Mouse (Mus musculus) hindbrain, embryonic 15.5 days (tissue): ENCODE results near the gene Tuba1a. TPM values are rescaled to one million over a fixed set of nuclear protein-coding genes. Genes with fewer than 3 reads are reported as not detected.

Experiments
- ATAC-seq: fragments of 200-750 bp; cut with Nextera tagmentation; 2 replicates; pipeline ENCODE4 v1.8.0; 2017; ENCODE audit warnings: low read depth, moderate number of reproducible peaks, moderate TSS enrichment; ENCODE audit not compliant: low FRiP score
- H3K27ac ChIP-seq: fragments of 300-500 bp; sonication (generic); replicated peaks from 2 replicates; pipeline ENCODE4 v1.5.1; 2015; ENCODE audit warnings: mild to moderate bottlenecking, inconsistent platforms
- H3K27me3 ChIP-seq: fragments of 300-500 bp; sonication (generic); 2 replicates; pipeline ENCODE4 v1.6.1; 2015; ENCODE audit warnings: control low read depth, inconsistent platforms
- H3K36me3 ChIP-seq: fragments of 300-500 bp; sonication (generic); 2 replicates; pipeline ENCODE4 v1.6.1; 2015; ENCODE audit warnings: control low read depth, inconsistent platforms
- H3K4me1 ChIP-seq: fragments of 300-500 bp; sonication (generic); replicated peaks from 2 replicates; pipeline ENCODE4 v1.6.1; 2015; ENCODE audit warnings: control low read depth, inconsistent platforms
- H3K4me2 ChIP-seq: fragments of 300-500 bp; sonication (generic); 2 replicates; pipeline ENCODE4 v1.6.1; 2015; ENCODE audit warnings: moderate library complexity, mild to moderate bottlenecking, inconsistent platforms
- H3K4me3 ChIP-seq: fragments of 300-500 bp; sonication (generic); 2 replicates; pipeline ENCODE4 v1.5.1; 2015; ENCODE audit warnings: mild to moderate bottlenecking, inconsistent platforms
- H3K9ac ChIP-seq: fragments of 300-500 bp; sonication (generic); 2 replicates; pipeline ENCODE4 v1.6.1; 2015; ENCODE audit warnings: inconsistent platforms
- H3K9me3 ChIP-seq: fragments of 300-500 bp; sonication (generic); 2 replicates; pipeline ENCODE4 v1.6.1; 2016; ENCODE audit warnings: control low read depth, inconsistent platforms
- WGBS: fragments of 180-500 bp; shearing (Covaris S2); methylation state at CpG from one replicate; pipeline ENCODE4 v1.1.7; 2015; 5-methylcytosine and 5-hydroxymethylcytosine counted together
- polyA plus RNA-seq: library from polyadenylated mRNA; unstranded; fragments of >200 nt; fragmentation: Nextera tagmentation; extraction: Ambion mirVana; gene quantifications from 2 replicates; pipeline ENCODE4 v1.2.1, GENCODE M21; 2015

Tuba1a gene
- polyA plus RNA-seq, 1 experiment from 2014 or later = 15,534 TPM

DNA sequence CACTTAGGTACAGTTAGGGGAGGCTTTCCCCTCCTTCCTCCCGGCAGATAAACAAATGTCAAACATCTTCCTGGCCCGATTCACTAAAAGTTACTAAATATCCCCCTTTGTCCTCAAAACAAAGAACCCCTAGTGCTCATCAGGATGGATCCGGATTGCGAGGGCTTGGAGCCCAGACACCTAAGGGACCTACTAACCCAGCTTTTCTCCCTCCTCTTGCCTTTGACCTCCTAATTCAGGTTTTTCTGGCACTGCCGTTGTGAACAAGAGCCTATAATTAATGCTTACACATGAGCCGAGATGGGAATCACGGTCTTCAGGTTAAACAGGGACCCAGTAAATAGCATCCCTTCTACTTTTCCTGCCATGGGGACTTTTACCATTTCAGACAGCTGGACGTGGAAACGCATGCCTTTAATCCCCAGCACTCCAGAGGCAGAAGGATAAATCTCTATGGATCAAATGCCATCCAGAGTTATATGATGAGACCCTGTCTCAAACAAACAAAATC lies 38.1 kb upstream of the Tuba1a start:
- 6% methylated on average over 9 of the region's 9 CpGs for WGBS
- Histone ChIP-seq H3K4me1 (peaks cover 74% of the 10 kb centered on the region), H3K4me2 (peak overlapping the region; percentile 81), H3K27me3 (no peaks in the 10 kb centered on the region), H3K27ac (peak overlapping the region; percentile 96), H3K9me3 (no peaks in the 10 kb centered on the region), H3K36me3 (no peaks in the 10 kb centered on the region), H3K4me3 (peak overlapping the region; percentile 38), H3K9ac (peak overlapping the region; percentile 64)
- ATAC-seq = no peak

DNA sequence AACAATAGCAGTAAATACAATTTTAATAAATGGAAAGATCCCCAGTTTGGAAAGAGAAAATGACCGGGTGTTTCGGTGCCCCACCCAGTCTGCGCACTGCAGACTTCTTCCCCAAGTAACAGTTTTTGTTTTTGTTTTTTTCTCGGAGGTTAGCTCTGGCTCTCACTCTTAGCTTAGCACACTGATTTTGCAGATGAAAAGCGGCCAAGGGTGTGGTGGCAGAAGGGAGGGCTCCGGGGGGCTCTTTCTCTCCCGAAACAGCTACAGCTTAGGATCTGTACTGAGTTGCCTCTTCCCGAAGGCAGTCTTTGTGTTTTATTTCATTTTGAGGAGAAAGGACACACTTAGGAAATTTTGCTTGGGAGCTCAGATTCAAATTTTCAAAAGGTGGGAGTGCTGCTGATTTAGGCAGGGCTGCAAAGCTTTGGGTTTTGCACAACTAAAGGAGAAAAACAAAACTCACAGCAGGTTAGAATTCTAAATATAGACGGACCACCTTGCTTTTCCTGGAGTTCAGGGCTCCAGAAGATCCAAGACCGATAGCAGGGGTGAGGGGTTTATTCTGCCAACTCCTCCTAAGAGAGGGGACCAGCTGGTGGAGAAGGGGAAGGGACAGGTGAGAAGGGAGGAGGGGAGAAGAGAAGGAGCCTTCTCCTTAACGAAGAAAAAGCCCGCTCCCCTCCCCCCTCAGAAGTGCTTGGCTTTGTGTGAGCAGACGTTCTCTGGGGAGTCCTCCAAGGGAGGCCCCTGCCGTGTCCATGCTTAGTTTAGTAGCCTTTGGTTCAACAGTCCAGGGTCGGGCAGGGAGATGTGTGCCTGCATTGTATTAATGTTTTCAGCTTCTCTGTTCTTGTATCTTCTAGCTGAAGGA lies 37.4 kb upstream of the Tuba1a start:
- Histone ChIP-seq H3K27ac (peak overlapping the region; percentile 96), H3K9me3 (no peaks in the 10 kb centered on the region), H3K36me3 (no peaks in the 10 kb centered on the region), H3K27me3 (no peaks in the 10 kb centered on the region), H3K9ac (peak overlapping the region; percentile 64), H3K4me2 (peak overlapping the region; percentile 81), H3K4me1 (peaks cover 76% of the 10 kb centered on the region), H3K4me3 (peak overlapping the region; percentile 38)
- no peak for ATAC-seq
- 7% methylated on average over 15 of the region's 15 CpGs for WGBS

DNA sequence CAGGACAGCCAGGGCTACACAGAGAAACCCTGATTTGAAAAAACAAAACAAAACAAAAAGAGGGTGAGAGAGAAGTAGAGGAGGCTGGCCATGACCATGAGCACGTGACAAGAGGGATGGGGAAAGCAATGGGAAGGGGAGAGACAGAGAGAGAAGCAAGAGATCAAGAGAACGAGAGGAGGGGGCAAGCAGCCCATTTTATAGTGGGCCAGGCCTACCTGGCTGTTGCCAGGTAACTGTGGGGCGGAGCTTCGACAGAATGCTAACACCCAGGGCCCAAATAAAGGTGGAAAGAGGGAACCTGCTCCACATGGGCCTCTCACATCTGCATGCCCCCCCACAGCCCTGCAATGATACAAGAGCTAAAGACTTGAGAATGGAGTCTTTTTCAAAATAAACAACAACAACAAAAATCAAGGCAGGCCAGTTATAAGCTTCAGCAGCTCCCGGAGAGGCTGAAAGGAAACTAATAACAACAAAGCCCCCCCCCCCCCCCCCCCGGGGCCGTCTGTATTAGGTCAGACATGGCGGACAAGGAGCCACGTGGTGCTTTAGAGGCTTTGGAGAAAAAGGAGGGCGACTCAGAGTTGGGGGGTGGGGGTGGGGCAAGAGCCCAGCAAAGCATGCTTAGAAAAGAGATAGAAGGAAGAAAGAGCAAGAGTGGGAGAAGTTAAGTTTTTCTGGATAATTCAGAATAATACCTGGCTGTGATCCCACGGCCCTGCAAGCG lies 36.4 kb upstream of the Tuba1a start:
- Histone ChIP-seq H3K9me3 (no peaks in the 10 kb centered on the region), H3K4me1 (peaks cover 76% of the 10 kb centered on the region), H3K4me2 (peak overlapping the region; percentile 81), H3K27ac (peak overlapping the region; percentile 96), H3K9ac (peak overlapping the region; percentile 64), H3K4me3 (peak overlapping the region; percentile 38), H3K36me3 (no peaks in the 10 kb centered on the region), H3K27me3 (no peaks in the 10 kb centered on the region)
- WGBS = 20% methylated on average over 11 of the region's 12 CpGs
- no peak for ATAC-seq

DNA sequence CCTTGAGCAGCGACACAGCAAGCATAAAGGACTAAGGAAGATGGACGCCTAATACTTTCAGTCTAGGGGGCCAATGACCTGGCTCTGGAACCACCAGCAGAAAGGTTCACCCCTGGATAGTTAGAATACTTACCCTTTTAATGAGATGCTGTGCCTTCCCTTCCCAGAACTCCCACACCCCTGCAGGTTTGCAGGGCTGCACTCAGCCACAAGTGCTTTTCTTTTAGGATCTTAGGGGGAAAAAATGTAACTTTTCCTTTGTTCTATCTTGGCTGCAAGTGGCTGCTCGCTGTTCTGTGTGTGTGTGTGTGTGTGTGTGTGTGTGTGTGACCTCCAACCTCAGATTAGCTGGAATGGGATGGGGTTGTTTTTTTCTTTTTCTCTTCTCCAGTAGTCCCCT lies 35.3 kb upstream of the Tuba1a start:
- peak overlapping the region; percentile 96 for H3K27ac ChIP-seq
- ATAC-seq = no peak
- 55% methylated on average over 3 of the region's 3 CpGs for WGBS

GRCm38 (mm10) chr15:98987661-98988181 lies 34.2 kb upstream of the Tuba1a start:
- peak overlapping the region; percentile 96 for H3K27ac ChIP-seq
- ATAC-seq = no peak
- no peaks in the 10 kb centered on the region for H3K36me3 ChIP-seq
- 16% methylated on average over 8 of the region's 8 CpGs for WGBS
- H3K4me1 ChIP-seq = peaks cover 71% of the 10 kb centered on the region
- H3K4me2 ChIP-seq = peak overlapping the region; percentile 81
- peak overlapping the region; percentile 70 for H3K9ac ChIP-seq
- H3K27me3 ChIP-seq = no peaks in the 10 kb centered on the region
- no peaks in the 10 kb centered on the region for H3K9me3 ChIP-seq
- H3K4me3 ChIP-seq = peak overlapping the region; percentile 43

More for the DNA sequence above, 35.3 kb upstream of the Tuba1a start:
- Histone ChIP-seq H3K4me1 (peaks cover 70% of the 10 kb centered on the region), H3K4me3 (no peak overlapping the region), H3K27me3 (no peaks in the 10 kb centered on the region), H3K4me2 (peak overlapping the region; percentile 81), H3K9ac (peak overlapping the region; percentile 70; the same call in 1 of the 2 replicates), H3K9me3 (no peaks in the 10 kb centered on the region), H3K36me3 (no peaks in the 10 kb centered on the region)

GRCm38 (mm10) chr15:98987077-98987630 lies 33.7 kb upstream of the Tuba1a start:
- Histone ChIP-seq H3K36me3 (no peaks in the 10 kb centered on the region), H3K4me2 (peak overlapping the region; percentile 81), H3K27ac (peak overlapping the region; percentile 96), H3K4me3 (peak overlapping the region; percentile 43), H3K27me3 (no peaks in the 10 kb centered on the region), H3K9me3 (no peaks in the 10 kb centered on the region), H3K4me1 (peaks cover 72% of the 10 kb centered on the region), H3K9ac (peak overlapping the region; percentile 70)
- 4% methylated on average over 7 of the region's 7 CpGs for WGBS
- ATAC-seq = no peak

DNA sequence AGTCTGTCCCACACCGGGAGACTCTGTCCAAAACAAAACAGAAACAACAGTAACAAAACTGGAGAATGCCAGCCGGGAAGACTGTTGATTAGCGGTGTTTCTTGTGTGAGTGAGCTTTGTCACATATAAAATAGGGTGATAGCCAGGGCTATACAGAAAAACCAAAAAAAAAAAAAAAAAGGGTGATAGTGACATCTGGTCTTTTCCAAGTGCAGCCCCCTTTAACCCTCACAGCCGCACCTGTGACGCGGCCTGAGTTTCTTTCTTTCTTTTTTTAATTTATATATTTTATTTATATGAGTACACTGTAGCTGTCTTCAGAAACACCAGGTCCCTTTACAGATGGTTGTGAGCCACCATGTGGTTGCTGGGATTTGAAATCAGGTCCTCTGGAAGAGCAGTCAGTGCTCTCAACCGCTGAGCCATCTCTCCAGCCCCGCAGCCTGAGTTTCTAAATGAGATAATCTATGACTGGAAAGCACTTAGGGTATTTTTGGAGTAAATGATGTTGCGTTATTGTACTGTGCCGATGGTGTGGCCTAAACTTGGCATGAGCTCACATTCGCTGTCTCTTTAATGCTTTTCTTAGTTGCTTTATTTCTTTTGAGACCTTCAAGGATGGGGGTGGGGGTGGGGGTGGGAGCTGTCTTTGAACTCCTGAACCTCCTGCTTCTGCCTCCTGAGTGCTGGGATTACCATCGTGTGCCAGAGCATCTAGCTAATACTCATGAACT lies 32.6 kb upstream of the Tuba1a start:
- 6% methylated on average over 12 of the region's 12 CpGs for WGBS
- peaks cover 69% of the 10 kb centered on the region for H3K4me1 ChIP-seq
- peak overlapping the region; percentile 43 for H3K4me3 ChIP-seq
- H3K9me3 ChIP-seq = no peaks in the 10 kb centered on the region
- no peaks in the 10 kb centered on the region for H3K27me3 ChIP-seq
- peak overlapping the region; percentile 96 for H3K27ac ChIP-seq
- H3K4me2 ChIP-seq = peak overlapping the region; percentile 81
- H3K9ac ChIP-seq = peak overlapping the region; percentile 70
- ATAC-seq = no peak
- no peaks in the 10 kb centered on the region for H3K36me3 ChIP-seq

- H3K4me2 ChIP-seq = peak overlapping the region; percentile 81
- H3K9me3 ChIP-seq = no peaks in the 10 kb centered on the region
- peak; percentile 73 for ATAC-seq
- H3K9ac ChIP-seq = peak overlapping the region; percentile 70
- WGBS = under 1% methylated on average over 29 of the region's 29 CpGs
- no peaks in the 10 kb centered on the region for H3K36me3 ChIP-seq
- peak overlapping the region; percentile 43 for H3K4me3 ChIP-seq
- peak overlapping the region; percentile 96 for H3K27ac ChIP-seq
- H3K27me3 ChIP-seq = no peaks in the 10 kb centered on the region
- H3K4me1 ChIP-seq = peaks cover 62% of the 10 kb centered on the region
These were observed 31.9 kb upstream of the Tuba1a start for GRCm38 (mm10) chr15:98985240-98985981.

DNA sequence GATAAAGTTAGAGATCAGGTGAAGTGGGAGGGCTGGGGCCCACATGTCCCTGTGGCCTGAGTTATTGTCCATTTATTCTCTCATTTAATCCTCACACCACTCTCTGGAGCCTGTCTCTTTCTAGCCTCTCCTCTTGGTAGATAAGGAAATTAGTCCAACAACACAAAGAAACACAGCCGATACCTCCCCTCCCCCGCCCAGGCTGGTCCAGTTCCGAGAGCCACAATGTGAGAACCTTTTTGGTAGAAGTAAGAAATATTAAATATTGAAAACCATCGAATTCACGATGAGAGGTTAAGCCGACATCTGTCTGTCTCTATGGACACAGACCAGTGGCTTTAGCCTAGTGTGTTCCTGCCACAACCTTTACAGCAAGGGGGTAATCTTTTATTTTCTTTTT lies 31.2 kb upstream of the Tuba1a start:
- no peaks in the 10 kb centered on the region for H3K9me3 ChIP-seq
- H3K4me2 ChIP-seq = peak overlapping the region; percentile 81
- 7% methylated on average over 6 of the region's 6 CpGs for WGBS
- ATAC-seq = no peak
- H3K9ac ChIP-seq = peak overlapping the region; percentile 70
- no peaks in the 10 kb centered on the region for H3K27me3 ChIP-seq
- H3K4me1 ChIP-seq = peaks cover 62% of the 10 kb centered on the region
- H3K4me3 ChIP-seq = peak overlapping the region; percentile 43
- H3K27ac ChIP-seq = peak overlapping the region; percentile 96
- no peaks in the 10 kb centered on the region for H3K36me3 ChIP-seq

DNA sequence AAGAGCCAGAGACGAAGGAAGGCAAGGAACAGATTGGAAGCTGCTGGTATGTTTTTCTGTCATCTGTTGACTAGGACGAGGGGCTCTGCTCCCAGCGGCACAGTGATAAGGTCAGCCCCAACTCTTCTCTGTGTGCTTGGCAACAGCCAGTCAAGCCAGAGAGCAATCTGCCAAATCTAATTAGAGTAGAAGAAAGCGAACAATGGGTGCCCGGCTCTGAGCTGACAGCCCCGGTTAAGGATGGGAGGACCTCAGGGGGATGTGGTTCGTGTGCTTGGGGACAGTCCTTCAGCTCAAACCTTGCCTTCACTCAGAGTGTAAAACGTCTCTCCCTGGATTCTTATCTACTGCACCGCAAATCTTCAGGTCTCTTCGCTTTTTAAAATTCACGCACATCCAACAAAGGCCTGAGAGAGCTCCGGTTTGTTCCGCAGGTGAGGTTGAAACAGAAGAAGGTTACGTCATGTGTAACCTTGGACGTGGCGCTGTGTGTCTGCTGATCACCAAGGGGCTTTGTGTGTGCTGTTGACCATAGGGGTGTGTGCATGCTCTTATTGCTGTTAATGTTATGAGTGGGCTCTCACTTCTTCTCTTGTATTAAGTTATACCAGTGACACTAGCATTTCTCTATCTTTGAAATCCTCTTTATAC lies 30.1 kb upstream of the Tuba1a start:
- peak overlapping the region; percentile 96 for H3K27ac ChIP-seq
- H3K9ac ChIP-seq = peak overlapping the region; percentile 70
- 7% methylated on average over 16 of the region's 16 CpGs for WGBS
- no peaks in the 10 kb centered on the region for H3K36me3 ChIP-seq
- H3K27me3 ChIP-seq = no peaks in the 10 kb centered on the region
- peak; percentile 70 for ATAC-seq
- H3K9me3 ChIP-seq = no peaks in the 10 kb centered on the region
- H3K4me1 ChIP-seq = peaks cover 58% of the 10 kb centered on the region
- H3K4me2 ChIP-seq = peak overlapping the region; percentile 81
- peak overlapping the region; percentile 43 for H3K4me3 ChIP-seq
